Comparison of ENCODE assay signal across 8 mouse cellular contexts in genomic region chr11:98729119-98729588, GRCm38 (mm10). TPM values are rescaled to one million over a fixed set of nuclear protein-coding genes. Genes with fewer than 3 reads are reported as not detected.
DNase-seq lines count a peak whose midpoint lies in the region; ATAC-seq and TF ChIP-seq lines count a peak whose summit lies in the region.

Gene Med24 (minus strand): TSS chr11:98729435.

- no peak for TF ChIP-seq CTCF in liver, adult 2 months (IDR thresholded peaks at IDR 0.05; ENCODE audit: low read depth, low read length)
- TF ChIP-seq CTCF in stomach, postnatal 0 days (IDR thresholded peaks at IDR 0.05; ENCODE audit: low read depth) = no peak

- peak within 1 kb of the TSS; percentile 70 for H3K4me2 ChIP-seq in heart, embryonic 11.5 days
- peak within 1 kb of the TSS; percentile 68 for H3K4me2 ChIP-seq in kidney, embryonic 16.5 days (replicated peaks; ENCODE audit: low read depth, low read length)
- peak within 1 kb of the TSS; percentile 99 for H3K4me2 ChIP-seq in myocyte (ENCODE audit: low read depth)
- peak within 1 kb of the TSS; percentile 71 for H3K4me2 ChIP-seq in stomach, postnatal 0 days (replicated peaks; ENCODE audit: low read depth)

- no peak within 1 kb of the TSS for H3K27ac ChIP-seq in heart, embryonic 11.5 days (ENCODE audit: low read depth, low read length)
- H3K27ac ChIP-seq in kidney, embryonic 16.5 days (ENCODE audit: low read length) = no peak within 1 kb of the TSS
- H3K27ac ChIP-seq in liver, adult 2 months (replicated peaks; ENCODE audit: insufficient read depth, low read depth, low read length) = no peak within 1 kb of the TSS
- H3K27ac ChIP-seq in stomach, postnatal 0 days (replicated peaks) = peak within 1 kb of the TSS; percentile 63; the same call in 1 of the 2 replicates

- no peaks in the 10 kb centered on the region for H3K79me2 ChIP-seq in liver, adult 2 months (ENCODE audit: control insufficient read depth, insufficient read depth, low read length)
- peaks cover 7% of the 10 kb centered on the region for H3K79me2 ChIP-seq in myocyte (ENCODE audit: control insufficient read depth, insufficient read depth)

- peaks cover 2% of the 10 kb centered on the region for H3K9me3 ChIP-seq in erythroblast, embryonic 14.5 days (ENCODE audit: control insufficient read depth, low read length)
- H3K9me3 ChIP-seq in heart, embryonic 11.5 days (replicated peaks; ENCODE audit: control insufficient read depth, low read length) = no peaks in the 10 kb centered on the region
- H3K9me3 ChIP-seq in kidney, embryonic 16.5 days (ENCODE audit: low read length) = no peaks in the 10 kb centered on the region; the same call in 1 of the 2 replicates
- no peaks in the 10 kb centered on the region for H3K9me3 ChIP-seq in stomach, postnatal 0 days (ENCODE audit: control insufficient read depth, low read length)

- TF ChIP-seq EP300 in stomach, postnatal 0 days (optimal IDR thresholded peaks at IDR 0.05) = no peak

- TF ChIP-seq POLR2A in liver, adult 2 months (IDR thresholded peaks at IDR 0.05; ENCODE audit: extremely low read depth, insufficient read depth, low read length) = no peak
- TF ChIP-seq POLR2A in myocyte (IDR thresholded peaks at IDR 0.05; ENCODE audit: insufficient read length, low read depth) = no peak

- peak within 1 kb of the TSS; percentile 81 for H3K4me3 ChIP-seq in erythroblast, embryonic 14.5 days (replicated peaks)
- H3K4me3 ChIP-seq in heart, embryonic 11.5 days (ENCODE audit: low read depth, low read length) = peak within 1 kb of the TSS; percentile 52
- H3K4me3 ChIP-seq in kidney, embryonic 16.5 days (ENCODE audit: low read length) = peak within 1 kb of the TSS; percentile 66
- peak within 1 kb of the TSS; percentile 69 for H3K4me3 ChIP-seq in liver, adult 2 months (ENCODE audit: insufficient read depth, low read depth, low read length)
- H3K4me3 ChIP-seq in myocyte = peak within 1 kb of the TSS; percentile 55
- peak within 1 kb of the TSS; percentile 73 for H3K4me3 ChIP-seq in stomach, postnatal 0 days (ENCODE audit: low read depth, low read length)

- no peaks in the 10 kb centered on the region for H3K27me3 ChIP-seq in erythroblast, embryonic 14.5 days (ENCODE audit: control insufficient read depth)
- H3K27me3 ChIP-seq in heart, embryonic 11.5 days (ENCODE audit: control insufficient read depth, insufficient read depth, low read length) = no peaks in the 10 kb centered on the region
- no peaks in the 10 kb centered on the region for H3K27me3 ChIP-seq in kidney, embryonic 16.5 days (ENCODE audit: insufficient read depth, low read length)
- no peaks in the 10 kb centered on the region for H3K27me3 ChIP-seq in liver, adult 2 months (ENCODE audit: control insufficient read depth, insufficient read depth, low read length)
- no peaks in the 10 kb centered on the region for H3K27me3 ChIP-seq in myocyte (ENCODE audit: control insufficient read depth, insufficient read depth, insufficient read length)
- no peaks in the 10 kb centered on the region for H3K27me3 ChIP-seq in stomach, postnatal 0 days (ENCODE audit: control insufficient read depth, insufficient read depth, low read length)

- peaks cover 19% of the 10 kb centered on the region for H3K4me1 ChIP-seq in erythroblast, embryonic 14.5 days (ENCODE audit: control insufficient read depth)
- H3K4me1 ChIP-seq in heart, embryonic 11.5 days (ENCODE audit: control insufficient read depth, insufficient read depth, low read length) = 0 out of 2 replicates have a peak, but pooled peaks cover 3% of the 10 kb centered on the region
- H3K4me1 ChIP-seq in kidney, embryonic 16.5 days (ENCODE audit: insufficient read depth, low read length) = peaks cover 5% of the 10 kb centered on the region
- H3K4me1 ChIP-seq in liver, adult 2 months (ENCODE audit: control insufficient read depth, insufficient read depth, low read length) = peaks cover 3% of the 10 kb centered on the region; the same call in 1 of the 2 replicates
- no peaks in the 10 kb centered on the region for H3K4me1 ChIP-seq in stomach, postnatal 0 days (replicated peaks; ENCODE audit: control insufficient read depth, insufficient read depth)

- peak; percentile 94 for DNase-seq in CD4-positive, CD25-positive, alpha-beta regulatory T cell, adult 2 months (ENCODE audit: low read depth, low spot score)
- peak; percentile 97 for DNase-seq in brain, adult 2 months (ENCODE audit: low read depth, low spot score)
- peak; percentile 89 for DNase-seq in liver, adult 2 months (ENCODE audit: extremely low read depth, low read depth, low spot score)
- peak; percentile 83 for DNase-seq in stomach, postnatal 0 days (ENCODE audit: low spot score)

- peak within 1 kb of the TSS; percentile 74 for H3K9ac ChIP-seq in heart, embryonic 11.5 days (ENCODE audit: low read depth, low read length)
- peak within 1 kb of the TSS; percentile 67 for H3K9ac ChIP-seq in kidney, embryonic 16.5 days (replicated peaks; ENCODE audit: low read length)
- peak within 1 kb of the TSS; percentile 56 for H3K9ac ChIP-seq in liver, adult 2 months (ENCODE audit: low read depth, low read length)
- peak within 1 kb of the TSS; percentile 59 for H3K9ac ChIP-seq in stomach, postnatal 0 days (ENCODE audit: low read length)

- peaks cover 39% of the 10 kb centered on the region for H3K36me3 ChIP-seq in erythroblast, embryonic 14.5 days (ENCODE audit: control insufficient read depth)
- no peaks in the 10 kb centered on the region; the same call in none of the 2 replicates for H3K36me3 ChIP-seq in heart, embryonic 11.5 days (ENCODE audit: control insufficient read depth, insufficient read depth, low read length)
- H3K36me3 ChIP-seq in kidney, embryonic 16.5 days (ENCODE audit: insufficient read depth, low read length) = peaks cover 20% of the 10 kb centered on the region; the same call in 1 of the 2 replicates
- no peaks in the 10 kb centered on the region for H3K36me3 ChIP-seq in liver, adult 2 months (ENCODE audit: control insufficient read depth, insufficient read depth, low read length)
- peaks cover 10% of the 10 kb centered on the region for H3K36me3 ChIP-seq in myocyte (ENCODE audit: control insufficient read depth, insufficient read depth)
- peaks cover 9% of the 10 kb centered on the region; the same call in 1 of the 2 replicates for H3K36me3 ChIP-seq in stomach, postnatal 0 days (ENCODE audit: control insufficient read depth, insufficient read depth, low read length)

- ATAC-seq in heart, embryonic 11.5 days (replicated peaks; ENCODE audit: insufficient number of reproducible peaks, low FRiP score, low TSS enrichment) = peak; percentile 79
- ATAC-seq in kidney, embryonic 16.5 days (ENCODE audit: low FRiP score, low TSS enrichment) = peak; percentile 94
- peak; percentile 93 for ATAC-seq in stomach, postnatal 0 days (ENCODE audit: low FRiP score, low TSS enrichment)

- no peak within 1 kb of the TSS for H3ac ChIP-seq in myocyte (ENCODE audit: control insufficient read depth, insufficient read length)

- under 1% methylated on average over 16 of the region's 16 CpGs for WGBS in heart, embryonic 11.5 days (ENCODE audit: insufficient replicate concordance)
- under 1% methylated on average over 16 of the region's 16 CpGs for WGBS in kidney, embryonic 16.5 days
- whole genome bisulfite sequencing in liver, adult 2 months = under 1% methylated on average over 16 of the region's 16 CpGs
- under 1% methylated on average over 16 of the region's 16 CpGs for WGBS in stomach, postnatal 0 days

TF ChIP-seq in myocyte, 11 proteins besides CTCF, POLR2A, EP300 and RAD21:
- TF ChIP-seq USF1 (IDR thresholded peaks at IDR 0.05; ENCODE audit: low read depth) = no peak
- TF ChIP-seq POLR2AphosphoS2 (IDR thresholded peaks at IDR 0.05; ENCODE audit: insufficient read length, low read depth) = no peak
- TF ChIP-seq CEBPB (IDR thresholded peaks at IDR 0.05; ENCODE audit: insufficient read depth, poor library complexity, severe bottlenecking) = no peak

RNA-seq across cellular contexts. Expression of gene Med24, which starts in this region (rescaled TPM):
- polyA plus RNA-seq in erythroblast, embryonic 14.5 days (2012) = 13.2 and 14.4 TPM in 2 replicates
- 31.6 and 42.1 TPM in 2 replicates for polyA plus RNA-seq in heart, embryonic 11.5 days (2014; fragmentation: Nextera tagmentation; extraction: Ambion mirVana)
- polyA plus RNA-seq in kidney, embryonic 16.5 days (2015; fragmentation: Nextera tagmentation; extraction: Ambion mirVana) = 71.4 and 73.9 TPM in 2 replicates
- total RNA-seq in liver, adult 2 months (2014; rRNA removed) = 3.9 and 6.2 TPM in 2 replicates
- polyA plus RNA-seq in liver, adult 2 months (2012; rRNA removed) = 16.2 and 23.2 TPM in 2 replicates
- 32.5 TPM for polyA plus RNA-seq in myocyte (2012; fragmentation: generic; extraction: Trizol)
- 16.5 and 18.7 TPM in 2 replicates for polyA plus RNA-seq in stomach, postnatal 0 days (2015; fragmentation: Nextera tagmentation; extraction: Ambion mirVana)
